Mouse (Mus musculus): ENCODE results near the gene Il25. TPM values are rescaled to one million over a fixed set of nuclear protein-coding genes. Genes with fewer than 3 reads are reported as not detected.
"Not testable (repeated sequence)": the region's sequence is repeated elsewhere in the genome, so short reads cannot be mapped to it uniquely, and the experiment has no call there.

Gene Il25
- polyA plus RNA-seq, 1 experiment from 2014 or later = not detected

- no peak for TF ChIP-seq CTCF (IDR thresholded peaks at IDR 0.05; ENCODE audit: low read depth)
- Histone ChIP-seq H3K27ac (ENCODE audit: low read depth, low read length) (no peak overlapping the region), H3K9ac (ENCODE audit: low read depth, low read length) (no peak overlapping the region), H3K4me3 (ENCODE audit: low read depth, low read length) (no peak overlapping the region), H3K9me3 (ENCODE audit: control insufficient read depth) (no peaks in the 10 kb centered on the region), H3K4me2 (replicated peaks; ENCODE audit: low read depth) (no peak overlapping the region), H3K27me3 (replicated peaks; ENCODE audit: control insufficient read depth, insufficient read depth, low read length) (no peaks in the 10 kb centered on the region), H3K4me1 (replicated peaks; ENCODE audit: control insufficient read depth, insufficient read depth, low read length) (no peaks in the 10 kb centered on the region), H3K36me3 (ENCODE audit: control insufficient read depth, insufficient read depth) (no peaks in the 10 kb centered on the region)
- WGBS = 79% methylated on average over 15 of the region's 15 CpGs
- ATAC-seq = no peak
Observed at GRCm38 (mm10) chr14:54965044-54965443, 32.5 kb downstream of the Il25 start.

- Histone ChIP-seq H3K4me1 (replicated peaks; ENCODE audit: control insufficient read depth, insufficient read depth, low read length) (no peaks in the 10 kb centered on the region), H3K4me3 (ENCODE audit: low read depth, low read length) (no peak overlapping the region), H3K9me3 (ENCODE audit: control insufficient read depth) (no peaks in the 10 kb centered on the region), H3K9ac (ENCODE audit: low read depth, low read length) (no peak overlapping the region), H3K36me3 (ENCODE audit: control insufficient read depth, insufficient read depth) (no peaks in the 10 kb centered on the region), H3K27me3 (replicated peaks; ENCODE audit: control insufficient read depth, insufficient read depth, low read length) (no peaks in the 10 kb centered on the region), H3K27ac (ENCODE audit: low read depth, low read length) (no peak overlapping the region), H3K4me2 (replicated peaks; ENCODE audit: low read depth) (no peak overlapping the region)
- no peak for ATAC-seq
- 65% methylated on average over 6 of the region's 6 CpGs for WGBS
- no peak for TF ChIP-seq CTCF (IDR thresholded peaks at IDR 0.05; ENCODE audit: low read depth)
Observed at GRCm38 (mm10) chr14:54965631-54966030, 33.1 kb downstream of the Il25 start.

- Histone ChIP-seq H3K4me2 (replicated peaks; ENCODE audit: low read depth) (no peak within 1 kb of the TSS), H3K36me3 (ENCODE audit: control insufficient read depth, insufficient read depth) (no peaks in the 10 kb centered on the region), H3K9me3 (ENCODE audit: control insufficient read depth) (no peaks in the 10 kb centered on the region), H3K27ac (ENCODE audit: low read depth, low read length) (no peak within 1 kb of the TSS), H3K4me1 (replicated peaks; ENCODE audit: control insufficient read depth, insufficient read depth, low read length) (no peaks in the 10 kb centered on the region), H3K9ac (ENCODE audit: low read depth, low read length) (no peak within 1 kb of the TSS), H3K27me3 (replicated peaks; ENCODE audit: control insufficient read depth, insufficient read depth, low read length) (no peaks in the 10 kb centered on the region), H3K4me3 (ENCODE audit: low read depth, low read length) (no peak within 1 kb of the TSS)
- no peak for ATAC-seq
- 64% methylated on average over 7 of the region's 7 CpGs for WGBS
- no peak for TF ChIP-seq CTCF (IDR thresholded peaks at IDR 0.05; ENCODE audit: low read depth)
Observed at GRCm38 (mm10) chr14:54966320-54966977, 34.0 kb downstream of the Il25 start, which contains the start of gene Myh6. Gene Myh6, minus strand, starts transcription at chr14:54966927.

- H3K9me3 ChIP-seq (ENCODE audit: control insufficient read depth) = no peaks in the 10 kb centered on the region
- no peak for TF ChIP-seq CTCF (IDR thresholded peaks at IDR 0.05; ENCODE audit: low read depth)
- H3K4me3 ChIP-seq (ENCODE audit: low read depth, low read length) = no peak overlapping the region
- no peak overlapping the region for H3K4me2 ChIP-seq (replicated peaks; ENCODE audit: low read depth)
- no peaks in the 10 kb centered on the region for H3K27me3 ChIP-seq (replicated peaks; ENCODE audit: control insufficient read depth, insufficient read depth, low read length)
- H3K4me1 ChIP-seq (replicated peaks; ENCODE audit: control insufficient read depth, insufficient read depth, low read length) = no peaks in the 10 kb centered on the region
- H3K27ac ChIP-seq (ENCODE audit: low read depth, low read length) = no peak overlapping the region
- H3K9ac ChIP-seq (ENCODE audit: low read depth, low read length) = no peak overlapping the region
- H3K36me3 ChIP-seq (ENCODE audit: control insufficient read depth, insufficient read depth) = no peaks in the 10 kb centered on the region
- ATAC-seq = no peak
- 89% methylated on average over 3 of the region's 3 CpGs for WGBS
Observed at GRCm38 (mm10) chr14:54967874-54968273, 35.4 kb downstream of the Il25 start.

GRCm38 (mm10) chr14:54968344-54968743, 35.8 kb downstream of the Il25 start:
- TF ChIP-seq CTCF (IDR thresholded peaks at IDR 0.05; ENCODE audit: low read depth) = no peak
- no peaks in the 10 kb centered on the region for H3K27me3 ChIP-seq (replicated peaks; ENCODE audit: control insufficient read depth, insufficient read depth, low read length)
- H3K4me3 ChIP-seq (ENCODE audit: low read depth, low read length) = no peak overlapping the region
- no peaks in the 10 kb centered on the region for H3K36me3 ChIP-seq (ENCODE audit: control insufficient read depth, insufficient read depth)
- H3K9me3 ChIP-seq (ENCODE audit: control insufficient read depth) = no peaks in the 10 kb centered on the region
- no peak overlapping the region for H3K9ac ChIP-seq (ENCODE audit: low read depth, low read length)
- H3K4me1 ChIP-seq (replicated peaks; ENCODE audit: control insufficient read depth, insufficient read depth, low read length) = no peaks in the 10 kb centered on the region
- H3K27ac ChIP-seq (ENCODE audit: low read depth, low read length) = no peak overlapping the region
- H3K4me2 ChIP-seq (replicated peaks; ENCODE audit: low read depth) = no peak overlapping the region
- ATAC-seq = no peak

- not testable (repeated sequence) for H3K36me3 ChIP-seq (ENCODE audit: control insufficient read depth, insufficient read depth); H3K27ac ChIP-seq (ENCODE audit: low read depth, low read length); H3K4me2 ChIP-seq (replicated peaks; ENCODE audit: low read depth); H3K27me3 ChIP-seq (replicated peaks; ENCODE audit: control insufficient read depth, insufficient read depth, low read length); H3K9me3 ChIP-seq (ENCODE audit: control insufficient read depth); H3K4me1 ChIP-seq (replicated peaks; ENCODE audit: control insufficient read depth, insufficient read depth, low read length); ATAC-seq; H3K9ac ChIP-seq (ENCODE audit: low read depth, low read length); H3K4me3 ChIP-seq (ENCODE audit: low read depth, low read length)
- 79% methylated on average over 6 of the region's 11 CpGs for WGBS
Observed at GRCm38 (mm10) chr14:54972786-54973185, 40.3 kb downstream of the Il25 start.
